Mouse (Mus musculus) liver, embryonic 14.5 days (tissue): Measurements from ENCODE around the gene Olfr1229. TPM values are rescaled to one million over a fixed set of nuclear protein-coding genes. Genes with fewer than 3 reads are reported as not detected.

Source experiments
- ATAC-seq: fragments of 200-750 bp; cut with Nextera tagmentation; 2 replicates; pipeline ENCODE4 v1.8.0; 2017; ENCODE audit warnings: moderate number of reproducible peaks, mild to moderate bottlenecking, moderate library complexity; ENCODE audit not compliant: insufficient read depth
- DNase-seq, 3 experiments: peaks; one replicate each; pipeline ENCODE4 v3.0.0-alpha.2; 2012 to 2013; ENCODE audit warnings: low read depth in 3 of 3, low spot score in 3 of 3
- H3K27ac ChIP-seq: fragments of 300-500 bp; sonication (generic); 2 replicates; pipeline ENCODE4 v1.5.1; 2014; ENCODE audit warnings: moderate library complexity, mild to moderate bottlenecking, control low read depth, inconsistent platforms
- H3K27me3 ChIP-seq: fragments of 300-500 bp; sonication (generic); 2 replicates; pipeline ENCODE4 v1.6.1; 2014; ENCODE audit warnings: mild to moderate bottlenecking, low read length, moderate library complexity; ENCODE audit not compliant: control insufficient read depth, insufficient read depth
- H3K36me3 ChIP-seq: fragments of 300-500 bp; sonication (generic); replicated peaks from 2 replicates; pipeline ENCODE4 v1.6.1; 2014; ENCODE audit warnings: low read depth; ENCODE audit not compliant: control insufficient read depth, insufficient read depth
- H3K4me1 ChIP-seq, 2 experiments: fragments of 200-500 bp in 1 of 2; fragments of 300-500 bp in 1 of 2; sonication (generic) in 1 of 2; replicated peaks; 2 replicates each; pipeline ENCODE4 v1.6.1; 2012 to 2014; ENCODE audit warnings: antibody characterized with exemption in 1 of 2, inconsistent platforms in 1 of 2, low read length in 1 of 2; ENCODE audit not compliant: control insufficient read depth in 2 of 2, insufficient read depth in 2 of 2
- H3K4me2 ChIP-seq: fragments of 300-500 bp; sonication (generic); 2 replicates; pipeline ENCODE4 v1.6.1; 2014; ENCODE audit warnings: low read depth, mild to moderate bottlenecking, control low read depth, moderate library complexity
- H3K4me3 ChIP-seq, 2 experiments: fragments of 200-500 bp in 1 of 2; fragments of 300-500 bp in 1 of 2; sonication (generic) in 1 of 2; 2 replicates each; pipeline ENCODE4 v1.5.1; 2012 to 2014; ENCODE audit warnings: low read depth in 2 of 2, low read length in 2 of 2, mild to moderate bottlenecking in 2 of 2, control low read depth in 1 of 2, inconsistent platforms in 1 of 2, moderate library complexity in 1 of 2; ENCODE audit not compliant: insufficient read depth in 1 of 2
- H3K9ac ChIP-seq: fragments of 300-500 bp; sonication (generic); replicated peaks from 2 replicates; pipeline ENCODE4 v1.6.1; 2014; ENCODE audit warnings: mild to moderate bottlenecking, control low read depth, moderate library complexity
- H3K9me3 ChIP-seq: fragments of 300-500 bp; sonication (generic); 2 replicates; pipeline ENCODE4 v1.6.1; 2016; ENCODE audit warnings: low read length, mixed read lengths; ENCODE audit not compliant: control insufficient read depth
- CTCF ChIP-seq: IDR thresholded peaks from 2 replicates; pipeline ENCODE4 v1.5.1; 2016; ENCODE audit warnings: antibody characterized with exemption, low read depth, control low read depth
- EP300 ChIP-seq: IDR thresholded peaks from 2 replicates; pipeline ENCODE4 v1.6.1; 2016; ENCODE audit warnings: antibody characterized with exemption, low read depth
- WGBS: fragments of 180-500 bp; shearing (Covaris S2); extraction: QIAGEN DNeasy Blood & Tissue Kit; methylation state at CpG from one replicate; pipeline ENCODE4 v1.1.7; 2014; ENCODE audit not compliant: insufficient replicate concordance; 5-methylcytosine and 5-hydroxymethylcytosine counted together
- polyA plus RNA-seq, 2 experiments: library from polyadenylated mRNA; depleted of rRNA in 1 of 2; stranded (reverse) in 1 of 2; unstranded in 1 of 2; fragments of >200 nt; fragmentation: Nextera tagmentation in 1 of 2; extraction: Ambion mirVana in 1 of 2; gene quantifications; 2 replicates each; pipeline versions ENCODE4 v1.2.1 to v1.2.3; 2012 to 2014

The Olfr1229 gene
- polyA plus RNA-seq (2012; rRNA removed), result not detected in 2 replicates
- not detected in 2 replicates for polyA plus RNA-seq (2014; fragmentation: Nextera tagmentation; extraction: Ambion mirVana)

DNA sequence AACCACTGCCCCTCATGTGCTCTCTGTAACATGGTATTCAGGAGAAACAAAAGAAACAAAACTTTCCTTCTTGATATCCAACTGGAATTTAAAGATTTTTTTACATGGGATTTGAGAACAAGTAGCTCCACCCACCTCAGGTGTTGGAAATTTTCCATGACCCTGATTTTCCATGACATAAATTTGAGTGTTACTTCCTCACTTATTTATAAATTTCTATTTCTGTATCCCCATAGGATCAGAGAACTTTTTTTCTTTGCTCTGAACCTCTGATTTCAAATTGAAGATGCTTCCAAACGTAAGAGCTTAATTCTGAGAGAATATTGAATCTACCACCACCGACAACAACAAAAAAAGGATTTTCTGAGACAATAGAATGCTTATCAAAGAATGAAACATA, at the start of gene Olfr1229:
Gene Olfr1229, minus strand, starts transcription at position 101 of the 400 bp plus-strand sequence.
- no peak within 1 kb of the TSS for H3K9ac ChIP-seq
- no peak for ATAC-seq

DNA sequence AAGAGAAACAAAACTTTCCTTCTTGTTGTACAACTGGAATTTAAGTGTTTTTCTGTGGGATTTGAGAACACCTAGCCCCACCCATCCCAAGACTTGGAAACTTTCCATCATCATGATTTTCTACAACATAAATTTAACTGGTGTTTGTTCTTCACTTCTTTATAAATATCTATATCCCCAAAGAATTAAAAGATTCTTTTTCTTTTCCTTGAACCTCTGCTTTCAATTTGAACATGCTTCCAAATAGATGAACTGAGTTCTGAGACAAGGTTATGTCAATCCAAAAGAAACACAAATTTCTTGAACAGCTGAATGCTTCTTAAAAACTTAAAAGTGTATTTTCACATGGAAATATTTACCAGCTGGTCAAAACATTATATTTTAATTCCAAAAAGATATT, 41.8 kb upstream of the Olfr1229 start, which contains the start of gene Olfr1232:
Gene Olfr1232, minus strand, starts transcription at position 101 of the 400 bp plus-strand sequence.
- DNase-seq, result no peak

More for the DNA sequence above, at the start of gene Olfr1229:
- no peak for DNase-seq
- no peaks in the 10 kb centered on the region for H3K27me3 ChIP-seq
- H3K9me3 ChIP-seq, result no peaks in the 10 kb centered on the region
- H3K4me2 ChIP-seq, result no peak within 1 kb of the TSS
- no peak for TF ChIP-seq EP300
- no peak for TF ChIP-seq CTCF
- H3K4me1 ChIP-seq, result no peaks in the 10 kb centered on the region
- WGBS, result 55% methylated on average over 2 of the region's 2 CpGs
- H3K36me3 ChIP-seq, result no peaks in the 10 kb centered on the region
- H3K27ac ChIP-seq, result no peak within 1 kb of the TSS
- H3K4me3 ChIP-seq, result no peak within 1 kb of the TSS

DNA sequence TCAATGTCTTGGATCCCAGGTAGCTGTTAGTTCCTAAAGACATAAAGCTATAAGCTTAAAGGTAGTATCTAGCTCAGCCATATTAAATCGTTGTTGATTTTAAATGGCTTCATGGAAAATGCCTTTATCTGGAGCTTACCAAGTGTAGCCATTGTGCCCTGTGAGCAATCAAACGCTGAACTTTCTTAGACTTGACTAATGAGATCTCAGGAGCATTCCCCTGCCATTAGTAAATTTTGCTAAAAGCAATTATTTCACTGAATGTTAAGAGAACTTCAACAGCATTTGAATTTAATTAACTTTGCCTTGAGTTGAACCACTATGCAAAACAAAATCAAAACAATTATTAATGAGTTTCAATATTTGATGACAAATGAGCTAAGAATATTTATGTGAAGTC, 19.2 kb upstream of the Olfr1229 start, which contains the start of gene Olfr1231:
Gene Olfr1231, minus strand, starts transcription at position 101 of the 400 bp plus-strand sequence.
- Histone ChIP-seq H3K36me3 (no peaks in the 10 kb centered on the region), H3K4me3 (no peak within 1 kb of the TSS), H3K4me2 (no peak within 1 kb of the TSS), H3K9me3 (no peaks in the 10 kb centered on the region), H3K27ac (no peak within 1 kb of the TSS), H3K9ac (no peak within 1 kb of the TSS), H3K4me1 (no peaks in the 10 kb centered on the region), H3K27me3 (no peaks in the 10 kb centered on the region)
- TF ChIP-seq EP300 (no peak), CTCF (no peak)
- ATAC-seq, result no peak
- no peak for DNase-seq
- WGBS, result 50% methylated on average over 2 of the region's 2 CpGs

More for the DNA sequence above, 41.8 kb upstream of the Olfr1229 start, which contains the start of gene Olfr1232:
- no peak within 1 kb of the TSS for H3K4me2 ChIP-seq
- no peaks in the 10 kb centered on the region for H3K4me1 ChIP-seq
- no peak within 1 kb of the TSS for H3K9ac ChIP-seq
- H3K27me3 ChIP-seq, result no peaks in the 10 kb centered on the region
- TF ChIP-seq CTCF (no peak), EP300 (no peak)
- no peak within 1 kb of the TSS for H3K27ac ChIP-seq
- no peaks in the 10 kb centered on the region for H3K36me3 ChIP-seq
- ATAC-seq, result no peak
- H3K4me3 ChIP-seq, result no peak within 1 kb of the TSS
- H3K9me3 ChIP-seq, result no peaks in the 10 kb centered on the region

GRCm38 (mm10) chr2:89297168-89297567, 9.4 kb upstream of the Olfr1229 start, which contains the start of gene Olfr1230:
Gene Olfr1230 (minus strand): TSS chr2:89297268.
- Histone ChIP-seq H3K4me2 (no peak within 1 kb of the TSS), H3K4me3 (no peak within 1 kb of the TSS), H3K27me3 (no peaks in the 10 kb centered on the region), H3K9ac (no peak within 1 kb of the TSS), H3K36me3 (no peaks in the 10 kb centered on the region), H3K9me3 (no peaks in the 10 kb centered on the region), H3K4me1 (no peaks in the 10 kb centered on the region), H3K27ac (no peak within 1 kb of the TSS)
- DNase-seq (no peak), ATAC-seq (no peak)
- 64% methylated on average over 1 of the region's 1 CpGs for WGBS
- TF ChIP-seq CTCF (no peak), EP300 (no peak)

GRCm38 (mm10) chr2:89253962-89254361, 33.9 kb downstream of the Olfr1229 start, which contains the start of gene Olfr1228:
Gene Olfr1228 (minus strand): TSS chr2:89254062.
- no peaks in the 10 kb centered on the region for H3K9me3 ChIP-seq
- ATAC-seq, result no peak
- H3K27ac ChIP-seq, result no peak within 1 kb of the TSS
- DNase-seq, result no peak
- H3K9ac ChIP-seq, result no peak within 1 kb of the TSS
- no peak within 1 kb of the TSS for H3K4me3 ChIP-seq
- H3K4me2 ChIP-seq, result no peak within 1 kb of the TSS
- TF ChIP-seq CTCF (no peak), EP300 (no peak)
- H3K36me3 ChIP-seq, result no peaks in the 10 kb centered on the region
- no peaks in the 10 kb centered on the region for H3K27me3 ChIP-seq
- H3K4me1 ChIP-seq, result no peaks in the 10 kb centered on the region

Other genes with a start within 250 kb of the Olfr1229 start
- not detected in 2 replicates for gene Olfr1218, start 226.8 kb downstream of the Olfr1229 start, polyA plus RNA-seq (2012; rRNA removed)
- gene Olfr1218, start 226.8 kb downstream of the Olfr1229 start, polyA plus RNA-seq (2014; fragmentation: Nextera tagmentation; extraction: Ambion mirVana), result not detected in 2 replicates
- not detected in 2 replicates for gene Olfr1219, start 204.5 kb downstream of the Olfr1229 start, polyA plus RNA-seq (2012; rRNA removed)
- gene Olfr1219, start 204.5 kb downstream of the Olfr1229 start, polyA plus RNA-seq (2014; fragmentation: Nextera tagmentation; extraction: Ambion mirVana), result not detected in 2 replicates
- not detected in 2 replicates for gene Olfr1220, start 181.2 kb downstream of the Olfr1229 start, polyA plus RNA-seq (2012; rRNA removed)
- gene Olfr1220, start 181.2 kb downstream of the Olfr1229 start, polyA plus RNA-seq (2014; fragmentation: Nextera tagmentation; extraction: Ambion mirVana), result not detected in 2 replicates
- gene Olfr1221, start 170.7 kb downstream of the Olfr1229 start, polyA plus RNA-seq (2012; rRNA removed), result not detected in 2 replicates
- not detected in 2 replicates for gene Olfr1221, start 170.7 kb downstream of the Olfr1229 start, polyA plus RNA-seq (2014; fragmentation: Nextera tagmentation; extraction: Ambion mirVana)
- not detected in 2 replicates for gene Olfr1222, start 155.0 kb downstream of the Olfr1229 start, polyA plus RNA-seq (2012; rRNA removed)
- gene Olfr1222, start 155.0 kb downstream of the Olfr1229 start, polyA plus RNA-seq (2014; fragmentation: Nextera tagmentation; extraction: Ambion mirVana), result not detected in 2 replicates
- gene Olfr1223, start 136.5 kb downstream of the Olfr1229 start, polyA plus RNA-seq (2012; rRNA removed), result not detected in 2 replicates
- gene Olfr1223, start 136.5 kb downstream of the Olfr1229 start, polyA plus RNA-seq (2014; fragmentation: Nextera tagmentation; extraction: Ambion mirVana), result not detected in 2 replicates
- not detected in 2 replicates for gene Olfr1224-ps1, start 123.9 kb downstream of the Olfr1229 start, polyA plus RNA-seq (2012; rRNA removed)
- not detected in 2 replicates for gene Olfr1224-ps1, start 123.9 kb downstream of the Olfr1229 start, polyA plus RNA-seq (2014; fragmentation: Nextera tagmentation; extraction: Ambion mirVana)
- gene Olfr1225, start 113.3 kb downstream of the Olfr1229 start, polyA plus RNA-seq (2012; rRNA removed), result not detected in 2 replicates
- not detected in 2 replicates for gene Olfr1225, start 113.3 kb downstream of the Olfr1229 start, polyA plus RNA-seq (2014; fragmentation: Nextera tagmentation; extraction: Ambion mirVana)
- gene Olfr1226, start 88.0 kb downstream of the Olfr1229 start, polyA plus RNA-seq (2012; rRNA removed), result not detected in 2 replicates
- not detected in 2 replicates for gene Olfr1226, start 88.0 kb downstream of the Olfr1229 start, polyA plus RNA-seq (2014; fragmentation: Nextera tagmentation; extraction: Ambion mirVana)
- not detected in 2 replicates for gene Olfr1228, start 34.0 kb downstream of the Olfr1229 start, polyA plus RNA-seq (2012; rRNA removed)
- not detected in 2 replicates for gene Olfr1228, start 34.0 kb downstream of the Olfr1229 start, polyA plus RNA-seq (2014; fragmentation: Nextera tagmentation; extraction: Ambion mirVana)
- not detected in 2 replicates for gene Olfr1230, start 9.3 kb upstream of the Olfr1229 start, polyA plus RNA-seq (2012; rRNA removed)
- not detected in 2 replicates for gene Olfr1230, start 9.3 kb upstream of the Olfr1229 start, polyA plus RNA-seq (2014; fragmentation: Nextera tagmentation; extraction: Ambion mirVana)
- gene Olfr1231, start 19.1 kb upstream of the Olfr1229 start, polyA plus RNA-seq (2012; rRNA removed), result not detected in 2 replicates
- gene Olfr1231, start 19.1 kb upstream of the Olfr1229 start, polyA plus RNA-seq (2014; fragmentation: Nextera tagmentation; extraction: Ambion mirVana), result not detected in 2 replicates
- not detected in 2 replicates for gene Olfr1232, start 41.7 kb upstream of the Olfr1229 start, polyA plus RNA-seq (2012; rRNA removed)
- gene Olfr1232, start 41.7 kb upstream of the Olfr1229 start, polyA plus RNA-seq (2014; fragmentation: Nextera tagmentation; extraction: Ambion mirVana), result not detected in 2 replicates
- not detected in 2 replicates for gene Olfr1233, start 54.4 kb upstream of the Olfr1229 start, polyA plus RNA-seq (2012; rRNA removed)
- gene Olfr1233, start 54.4 kb upstream of the Olfr1229 start, polyA plus RNA-seq (2014; fragmentation: Nextera tagmentation; extraction: Ambion mirVana), result not detected in 2 replicates
- gene Olfr1234, start 76.9 kb upstream of the Olfr1229 start, polyA plus RNA-seq (2012; rRNA removed), result not detected in 2 replicates
- gene Olfr1234, start 76.9 kb upstream of the Olfr1229 start, polyA plus RNA-seq (2014; fragmentation: Nextera tagmentation; extraction: Ambion mirVana), result not detected in 2 replicates
- gene Olfr1238, start 121.7 kb upstream of the Olfr1229 start, polyA plus RNA-seq (2012; rRNA removed), result not detected in 2 replicates
- gene Olfr1238, start 121.7 kb upstream of the Olfr1229 start, polyA plus RNA-seq (2014; fragmentation: Nextera tagmentation; extraction: Ambion mirVana), result not detected in 2 replicates
- not detected in 2 replicates for gene Olfr1239, start 132.4 kb upstream of the Olfr1229 start, polyA plus RNA-seq (2012; rRNA removed)
- gene Olfr1239, start 132.4 kb upstream of the Olfr1229 start, polyA plus RNA-seq (2014; fragmentation: Nextera tagmentation; extraction: Ambion mirVana), result not detected in 2 replicates
- gene Olfr1240, start 155.0 kb upstream of the Olfr1229 start, polyA plus RNA-seq (2012; rRNA removed), result not detected in 2 replicates
- gene Olfr1240, start 155.0 kb upstream of the Olfr1229 start, polyA plus RNA-seq (2014; fragmentation: Nextera tagmentation; extraction: Ambion mirVana), result not detected in 2 replicates
- not detected in 2 replicates for gene Olfr1241, start 199.1 kb upstream of the Olfr1229 start, polyA plus RNA-seq (2012; rRNA removed)
- not detected in 2 replicates for gene Olfr1241, start 199.1 kb upstream of the Olfr1229 start, polyA plus RNA-seq (2014; fragmentation: Nextera tagmentation; extraction: Ambion mirVana)
- not detected in 2 replicates for gene Olfr1242, start 210.3 kb upstream of the Olfr1229 start, polyA plus RNA-seq (2012; rRNA removed)
- gene Olfr1242, start 210.3 kb upstream of the Olfr1229 start, polyA plus RNA-seq (2014; fragmentation: Nextera tagmentation; extraction: Ambion mirVana), result not detected in 2 replicates
- gene Olfr1243, start 243.5 kb upstream of the Olfr1229 start, polyA plus RNA-seq (2012; rRNA removed), result not detected in 2 replicates
- not detected in 2 replicates for gene Olfr1243, start 243.5 kb upstream of the Olfr1229 start, polyA plus RNA-seq (2014; fragmentation: Nextera tagmentation; extraction: Ambion mirVana)